Mouse (Mus musculus): Measurements from ENCODE around the gene Auts2.

GRCm38 (mm10) chr5:131594597-131594996 is 948.5 kb downstream of the Auts2 start:
- no peak for TF ChIP-seq EP300 (IDR thresholded peaks at IDR 0.05; ENCODE audit: low read depth)
- TF ChIP-seq CTCF (IDR thresholded peaks at IDR 0.05; ENCODE audit: low read depth), result no peak
